Mouse (Mus musculus) cerebellum, adult 11 months (tissue): ENCODE measurements around the gene BC034090.

Experiments used
- DNase-seq: peaks from one replicate; pipeline ENCODE4 v3.0.0; 2022

BC034090 gene

DNA sequence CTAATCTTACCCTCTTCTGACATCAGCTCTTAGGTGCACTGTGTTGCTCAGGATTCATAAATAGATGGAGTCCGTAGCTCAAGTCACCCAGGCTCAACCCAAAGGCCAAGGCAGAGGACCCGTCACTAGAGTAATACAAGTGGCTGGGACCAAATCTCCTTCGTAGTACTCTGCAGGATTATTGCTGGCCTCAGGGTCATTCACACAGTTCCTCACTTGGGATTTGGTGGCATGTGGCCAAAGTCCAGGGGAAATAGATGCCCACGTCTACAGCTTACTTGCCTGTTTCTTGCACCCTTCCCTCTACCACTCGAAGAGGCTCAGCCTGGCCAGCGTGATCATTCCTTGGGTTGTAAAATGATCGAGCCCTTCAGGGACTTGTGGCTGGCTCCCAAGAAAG is 30.3 kb downstream of the BC034090 start:
- DNase-seq: no peak

DNA sequence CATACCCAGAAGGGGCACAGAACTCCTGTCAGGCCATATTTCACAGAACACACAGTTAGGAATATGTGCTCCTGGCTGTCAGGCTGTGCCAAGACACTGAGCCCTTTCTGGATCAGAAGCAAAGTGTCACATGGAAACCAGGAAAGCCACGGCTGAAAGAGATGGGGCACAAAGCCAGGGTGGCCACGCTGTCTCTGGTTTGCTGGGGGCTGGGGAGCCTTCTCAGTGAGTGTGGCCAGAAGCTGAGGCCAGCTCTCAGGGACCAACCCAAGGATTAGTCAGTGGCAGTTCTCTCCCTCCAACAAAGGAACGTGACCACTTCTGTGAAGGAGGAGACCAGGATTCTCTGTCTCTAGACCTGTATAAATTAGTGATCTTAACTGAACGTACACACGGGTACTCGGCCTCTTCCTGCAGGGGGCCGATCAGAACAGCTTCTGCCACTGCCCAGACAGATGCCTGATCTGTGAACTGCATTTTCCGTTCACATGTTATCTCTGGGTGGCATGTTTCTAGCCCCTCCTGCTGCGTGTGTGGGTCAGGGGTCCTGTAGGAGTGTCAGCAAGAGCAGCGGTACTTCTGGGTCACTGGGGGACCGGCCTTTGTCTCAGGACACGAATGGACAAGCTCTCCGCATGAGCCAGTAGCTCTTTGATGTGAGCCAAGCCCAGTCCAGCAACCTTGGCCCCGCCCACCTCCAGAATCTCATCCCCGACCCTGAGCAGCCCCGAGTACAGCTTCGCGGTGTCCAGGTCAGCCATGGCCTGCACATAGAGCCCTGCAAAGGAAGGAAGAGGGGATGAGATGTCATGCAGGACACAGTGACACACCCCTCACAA is 31.1 kb downstream of the BC034090 start:
- no peak for DNase-seq

DNA sequence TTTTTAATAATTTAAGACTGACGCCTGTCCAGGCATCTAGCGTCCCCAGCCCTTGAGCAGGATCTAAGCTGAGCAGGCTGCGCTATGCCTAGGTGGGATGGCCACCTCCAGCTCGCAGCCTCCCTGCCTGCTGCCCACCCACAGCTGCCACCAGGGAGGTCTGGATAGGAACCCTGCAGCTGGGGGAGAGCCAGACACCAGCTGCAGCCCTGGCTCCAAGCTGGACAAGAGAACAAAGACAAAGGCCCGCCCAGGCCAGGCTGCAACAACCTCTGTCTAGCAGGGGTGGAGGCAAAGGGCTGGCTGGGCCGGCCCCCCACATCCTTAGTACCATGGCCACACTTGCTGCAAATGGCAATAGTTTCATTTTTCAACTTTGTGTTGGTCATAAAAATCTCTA is 31.8 kb downstream of the BC034090 start:
- DNase-seq: no peak

DNA sequence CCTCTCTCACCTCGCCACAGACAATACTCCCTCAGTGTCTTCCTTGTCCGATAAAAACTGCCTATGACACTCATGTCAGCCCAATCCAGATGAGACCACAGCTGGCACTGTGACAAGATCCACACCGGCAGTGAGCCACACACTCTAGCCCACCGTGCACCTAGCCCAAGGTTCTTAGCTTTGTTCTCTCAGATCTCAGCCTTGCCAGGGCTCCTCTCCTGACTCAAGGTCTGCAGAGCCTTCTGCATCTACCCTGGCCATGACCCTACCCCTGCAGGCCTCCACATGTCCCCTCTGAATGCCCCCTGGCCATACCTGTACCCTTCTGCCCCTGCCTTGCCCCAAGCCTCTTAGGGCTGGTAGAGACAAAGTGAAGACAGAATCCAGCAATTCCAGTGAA is 32.2 kb downstream of the BC034090 start:
- DNase-seq: no peak

- no peak for DNase-seq
These were observed 33.2 kb downstream of the BC034090 start for GRCm38 (mm10) chr1:155211017-155211416.

GRCm38 (mm10) chr1:155210011-155210763 is 34.1 kb downstream of the BC034090 start:
- DNase-seq: peak; percentile 66

- DNase-seq: no peak
These were observed 36.4 kb downstream of the BC034090 start for GRCm38 (mm10) chr1:155207859-155208258.

DNA sequence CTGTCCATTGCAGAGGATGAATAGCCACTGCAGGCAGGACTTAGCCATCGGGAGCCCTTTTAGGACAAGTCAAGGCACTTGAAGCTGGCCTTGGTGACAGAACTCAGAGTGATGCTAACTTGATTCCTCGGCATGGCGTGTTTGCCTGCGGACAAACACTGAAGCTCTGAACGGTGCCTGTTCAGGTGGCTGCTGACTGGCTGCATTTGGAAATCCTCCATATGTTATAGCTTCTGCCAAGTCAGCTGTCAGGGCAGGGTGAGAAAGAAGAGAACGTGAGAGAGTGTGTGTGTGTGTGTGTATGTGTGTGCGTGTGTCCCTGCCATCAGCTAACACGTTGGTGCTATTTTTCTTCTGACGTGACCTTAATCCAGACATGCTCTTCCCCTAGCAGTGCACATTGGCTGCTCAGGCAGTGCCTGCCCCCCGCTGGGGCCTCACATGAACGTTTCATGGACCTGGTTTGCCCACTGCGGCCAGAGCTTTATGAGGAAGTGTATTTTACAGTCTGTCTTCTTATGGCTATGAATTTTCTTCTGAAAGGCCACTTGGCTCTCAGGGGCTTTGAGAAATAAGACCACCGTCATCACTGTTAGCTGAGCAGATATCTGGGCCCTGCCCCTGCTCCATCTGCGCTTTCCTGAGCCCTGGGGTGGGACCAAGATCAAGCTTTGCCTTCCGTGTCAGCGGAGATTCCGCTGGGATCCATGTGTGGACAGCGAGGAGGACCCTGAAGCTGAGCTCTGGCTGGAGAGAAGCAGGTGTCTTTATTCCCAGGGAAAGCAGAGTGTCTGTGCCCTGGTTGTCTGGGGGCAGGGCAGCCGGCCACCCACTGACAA is 38.2 kb downstream of the BC034090 start:
- DNase-seq: no peak

DNA sequence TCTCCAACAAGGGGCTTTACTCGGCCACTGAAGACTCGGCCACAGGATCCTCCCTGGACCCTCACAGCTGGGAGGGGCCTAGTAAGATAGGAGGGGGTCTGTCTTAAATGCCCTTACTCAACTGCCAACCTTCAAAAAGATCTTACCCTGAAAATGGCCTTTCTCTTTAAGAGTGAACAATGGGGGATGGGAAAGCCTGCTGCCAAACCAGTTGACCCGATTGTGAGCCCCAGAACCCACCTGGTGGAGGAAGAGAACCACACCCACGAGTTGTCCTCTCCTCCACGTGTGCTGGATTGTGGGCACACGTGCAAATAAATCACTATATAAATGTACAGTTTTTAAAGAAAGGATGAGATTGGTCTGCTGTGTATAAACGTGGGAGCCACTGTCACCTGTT is 38.9 kb downstream of the BC034090 start:
- DNase-seq: no peak

DNA sequence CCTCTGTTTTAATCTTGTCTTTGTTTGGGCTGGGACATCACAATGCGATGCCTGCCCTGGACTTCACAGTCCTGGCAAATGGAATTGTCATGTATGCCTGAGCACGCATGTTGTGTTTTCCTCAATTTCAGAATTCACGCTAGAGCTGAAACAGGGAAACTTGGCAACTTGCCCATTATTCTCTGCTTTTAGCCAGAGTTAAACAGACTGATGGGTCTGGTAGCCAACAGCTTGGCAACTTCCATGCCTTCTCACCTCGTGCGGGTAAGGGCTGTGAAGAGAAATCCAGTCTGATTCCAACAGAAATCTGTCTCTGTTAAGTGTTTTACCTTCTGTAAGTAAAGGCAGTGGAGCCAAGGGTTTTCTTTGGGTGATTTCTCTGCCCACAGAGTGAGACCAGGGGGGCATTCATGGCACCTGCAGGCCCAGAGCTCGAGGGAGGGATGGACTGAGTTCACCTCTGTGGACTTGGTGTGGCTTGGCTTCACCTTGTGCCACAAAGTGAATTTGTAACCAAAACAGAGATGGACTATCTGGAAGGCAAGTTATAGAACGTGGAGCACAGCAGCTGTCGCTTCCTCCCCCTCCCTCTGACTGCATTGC is 39.6 kb downstream of the BC034090 start:
- DNase-seq: no peak

GRCm38 (mm10) chr1:155203954-155204353 is 40.3 kb downstream of the BC034090 start:
- DNase-seq: no peak

DNA sequence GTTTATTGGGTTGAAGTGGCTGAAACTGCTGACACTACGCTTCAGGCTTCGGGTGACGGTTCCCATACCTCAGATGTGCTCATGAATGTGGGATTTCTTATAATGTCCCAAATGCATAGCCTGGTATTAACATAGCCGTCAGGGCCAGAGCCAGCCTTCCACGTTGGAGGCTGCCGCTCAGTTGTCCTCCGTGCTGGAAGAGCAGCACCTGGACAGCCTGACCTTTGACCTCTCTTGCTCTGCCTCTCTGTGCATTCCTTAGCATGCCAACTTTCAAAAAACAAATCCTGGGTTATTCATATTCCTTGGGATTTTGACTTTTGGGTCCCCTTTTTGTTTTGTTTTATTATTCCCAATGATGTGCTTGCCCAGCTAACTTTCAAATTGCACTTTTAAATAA is 41.1 kb downstream of the BC034090 start:
- DNase-seq: no peak

DNA sequence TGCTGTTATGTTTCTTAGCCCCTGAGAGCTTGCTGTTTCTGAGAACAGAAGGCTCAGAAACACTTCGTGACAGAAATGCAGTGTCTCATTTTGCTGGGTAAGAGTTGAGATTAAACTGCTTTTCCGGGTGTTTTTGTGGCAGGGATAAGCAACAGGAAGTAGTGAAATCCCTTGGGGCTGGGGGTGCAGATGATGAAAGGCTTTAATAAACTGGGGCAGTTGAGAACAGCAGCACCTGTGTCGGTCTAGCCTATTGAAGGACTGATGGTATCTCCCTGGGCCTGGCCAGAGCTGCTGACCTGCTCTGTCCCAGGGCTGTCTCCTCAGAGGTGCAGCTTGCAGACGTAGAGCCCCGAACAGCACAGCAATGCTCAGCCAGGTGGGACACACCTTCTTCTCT is 41.8 kb downstream of the BC034090 start:
- no peak for DNase-seq

DNA sequence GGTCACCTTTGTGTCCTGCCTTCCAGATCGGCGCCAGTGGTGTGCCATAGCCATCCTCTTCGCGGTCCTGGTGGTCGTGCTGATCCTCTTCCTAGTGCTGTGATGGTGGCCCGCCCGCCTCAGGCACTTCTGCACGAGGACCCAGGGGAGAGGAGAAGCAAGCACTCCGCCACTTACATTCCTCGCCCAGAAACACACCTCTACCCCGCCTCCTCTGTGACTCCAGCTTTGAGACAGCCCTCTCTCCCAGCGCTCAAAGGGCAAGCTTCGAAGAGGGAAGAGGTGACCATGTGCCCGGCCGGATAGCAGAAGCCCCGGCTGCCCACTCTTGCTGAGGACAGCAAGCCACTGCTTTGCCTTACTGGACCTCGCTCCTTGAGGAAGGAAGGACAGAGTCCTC is 42.3 kb downstream of the BC034090 start:
- DNase-seq: no peak

DNA sequence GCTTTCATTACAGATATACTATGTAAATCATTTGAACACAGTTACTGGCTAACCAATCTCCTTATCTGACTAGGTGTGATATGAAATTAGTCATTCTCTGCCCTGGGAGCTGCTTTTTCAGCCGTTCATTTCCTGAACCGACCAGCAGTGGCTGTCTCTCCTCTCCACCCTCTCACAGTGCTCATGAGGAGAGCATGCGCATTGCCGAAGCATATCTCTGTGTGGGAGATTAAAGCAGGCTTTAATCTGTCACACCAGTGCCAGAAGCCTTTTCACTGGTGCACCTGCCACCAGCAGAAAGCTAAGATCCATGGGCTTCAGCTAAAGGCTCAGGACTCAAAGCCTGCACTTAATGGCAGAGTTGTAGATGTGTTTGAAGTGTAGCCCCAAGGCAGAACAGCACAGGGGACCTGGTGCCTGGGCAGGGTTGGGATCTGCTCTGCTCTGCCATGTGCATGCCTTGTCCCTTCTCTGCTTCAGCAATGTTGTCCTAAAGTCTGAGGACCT is 42.8 kb downstream of the BC034090 start:
- DNase-seq: no peak

DNA sequence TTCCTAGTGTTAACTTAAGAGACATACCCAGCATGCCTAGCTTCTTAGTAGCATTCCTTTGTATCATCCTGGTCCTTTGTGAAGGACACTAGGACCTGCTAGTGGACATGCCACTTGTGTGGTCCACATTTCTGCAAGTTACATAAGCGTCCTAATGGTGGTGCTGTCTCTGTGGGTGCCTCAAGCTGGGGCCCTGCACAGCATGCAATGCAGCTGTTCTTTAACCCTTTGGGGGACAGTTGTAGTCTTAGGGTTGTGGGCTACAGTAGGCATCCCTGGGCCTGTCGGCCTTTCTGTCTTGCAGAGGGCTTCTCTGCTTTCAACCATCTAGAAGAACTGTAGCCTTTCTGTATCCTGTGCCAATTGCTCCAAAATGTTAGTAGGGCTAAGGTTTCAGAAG is 43.3 kb downstream of the BC034090 start:
- DNase-seq: no peak

DNA sequence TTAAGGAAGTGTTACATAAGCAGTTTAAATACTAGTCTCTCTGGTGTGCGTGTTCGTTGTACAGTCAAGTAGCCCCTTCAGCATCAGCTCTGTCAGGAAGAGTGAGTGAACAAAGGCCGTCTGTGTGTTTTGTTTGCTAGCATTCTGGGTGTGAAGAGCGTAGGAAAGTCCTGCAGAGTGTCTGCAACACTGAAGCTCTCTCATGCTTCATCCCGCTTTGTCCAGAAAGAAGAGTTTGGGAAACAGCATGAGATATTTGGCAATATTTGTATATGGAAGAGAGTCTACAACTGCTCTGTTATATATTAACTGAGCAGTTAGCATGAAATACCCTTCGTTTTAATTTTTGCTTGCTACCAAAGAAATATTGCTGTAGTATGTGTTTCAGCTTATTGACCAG is 44.7 kb downstream of the BC034090 start:
- DNase-seq: no peak

- DNase-seq: no peak
These were observed 47.6 kb downstream of the BC034090 start for GRCm38 (mm10) chr1:155196691-155197090.

- DNase-seq: no peak
These were observed 51.4 kb downstream of the BC034090 start for GRCm38 (mm10) chr1:155192805-155193368.

DNA sequence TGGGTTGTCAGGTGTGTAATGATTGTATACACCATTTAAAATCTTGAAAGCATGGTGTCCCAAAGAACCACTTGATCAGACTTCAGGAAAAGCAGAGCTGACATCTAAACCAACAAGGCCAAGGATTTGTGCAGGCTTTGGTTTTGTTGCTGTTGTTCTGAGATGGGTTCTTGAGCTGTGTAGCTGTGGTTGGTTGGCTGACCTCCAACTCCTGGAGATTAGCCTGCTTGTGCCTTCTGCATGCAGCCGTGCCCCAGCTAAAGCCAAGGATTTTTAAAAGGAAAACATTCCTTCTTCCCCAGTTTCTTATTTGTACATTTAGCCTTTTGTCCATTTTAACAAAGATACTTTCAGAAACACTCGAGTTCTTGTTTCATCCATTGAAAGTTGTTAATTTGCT is 52.6 kb downstream of the BC034090 start:
- DNase-seq: no peak

- DNase-seq: no peak
These were observed 53.0 kb downstream of the BC034090 start for GRCm38 (mm10) chr1:155191219-155191618.

DNA sequence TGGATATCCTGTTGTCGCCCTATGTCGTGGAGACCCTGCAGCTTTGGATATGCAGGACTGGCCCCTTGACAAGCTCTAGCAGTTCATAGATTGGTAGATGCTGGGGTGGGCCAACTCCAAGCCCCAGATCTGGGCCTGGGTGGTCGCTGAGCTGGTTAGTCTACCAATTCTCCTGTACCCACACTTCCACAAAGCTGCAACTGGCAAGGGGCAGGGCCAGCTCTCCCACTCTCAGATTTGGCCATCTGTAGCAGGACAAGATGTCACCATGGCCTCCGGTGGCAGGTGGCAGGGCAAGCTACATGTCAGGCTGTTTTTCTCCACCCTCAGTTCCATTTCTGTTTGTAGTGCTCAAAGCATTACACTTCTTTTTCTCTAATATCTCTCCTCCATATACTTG is 55.6 kb downstream of the BC034090 start:
- no peak for DNase-seq
